Mouse (Mus musculus): ENCODE data around the gene Hist3h2a. TPM values are rescaled to one million over a fixed set of nuclear protein-coding genes. Genes with fewer than 3 reads are reported as not detected.

The Hist3h2a gene
- total RNA-seq, 1 experiment from 2014 or later: 65.3 TPM

- ATAC-seq (ENCODE audit: extremely low read depth, insufficient number of reproducible peaks, low FRiP score, poor library complexity, severe bottlenecking): peak; percentile 77
Observed at GRCm38 (mm10) chr11:58982471-58983097, 28.1 kb downstream of the Hist3h2a start.

- no peak for ATAC-seq (ENCODE audit: extremely low read depth, insufficient number of reproducible peaks, low FRiP score, poor library complexity, severe bottlenecking)
Observed at GRCm38 (mm10) chr11:58983691-58984341, 29.3 kb downstream of the Hist3h2a start.

- no peak for ATAC-seq (ENCODE audit: extremely low read depth, insufficient number of reproducible peaks, low FRiP score, poor library complexity, severe bottlenecking)
Observed at GRCm38 (mm10) chr11:58984657-58985056, 30.2 kb downstream of the Hist3h2a start.

GRCm38 (mm10) chr11:58985299-58985917, 30.9 kb downstream of the Hist3h2a start:
- ATAC-seq (ENCODE audit: extremely low read depth, insufficient number of reproducible peaks, low FRiP score, poor library complexity, severe bottlenecking): no peak

- ATAC-seq (ENCODE audit: extremely low read depth, insufficient number of reproducible peaks, low FRiP score, poor library complexity, severe bottlenecking): no peak
Observed at GRCm38 (mm10) chr11:58989166-58989565, 34.7 kb downstream of the Hist3h2a start.

- no peak for ATAC-seq (ENCODE audit: extremely low read depth, insufficient number of reproducible peaks, low FRiP score, poor library complexity, severe bottlenecking)
Observed at GRCm38 (mm10) chr11:58990141-58990540, 35.7 kb downstream of the Hist3h2a start.

GRCm38 (mm10) chr11:58990794-58991193, 36.3 kb downstream of the Hist3h2a start:
- ATAC-seq (ENCODE audit: extremely low read depth, insufficient number of reproducible peaks, low FRiP score, poor library complexity, severe bottlenecking): no peak

- no peak for ATAC-seq (ENCODE audit: extremely low read depth, insufficient number of reproducible peaks, low FRiP score, poor library complexity, severe bottlenecking)
Observed at GRCm38 (mm10) chr11:58991911-58992310, 37.4 kb downstream of the Hist3h2a start.

GRCm38 (mm10) chr11:58993091-58993670, 38.7 kb downstream of the Hist3h2a start:
- ATAC-seq (ENCODE audit: extremely low read depth, insufficient number of reproducible peaks, low FRiP score, poor library complexity, severe bottlenecking): no peak

GRCm38 (mm10) chr11:58994337-58994826, 39.9 kb downstream of the Hist3h2a start:
- peak; percentile 45; the same call in 1 of the 2 replicates for ATAC-seq (ENCODE audit: extremely low read depth, insufficient number of reproducible peaks, low FRiP score, poor library complexity, severe bottlenecking)

GRCm38 (mm10) chr11:58995061-58995806, 40.7 kb downstream of the Hist3h2a start:
- no peak for ATAC-seq (ENCODE audit: extremely low read depth, insufficient number of reproducible peaks, low FRiP score, poor library complexity, severe bottlenecking)

GRCm38 (mm10) chr11:58995807-58996370, 41.4 kb downstream of the Hist3h2a start:
- peak; percentile 14; the same call in 1 of the 2 replicates for ATAC-seq (ENCODE audit: extremely low read depth, insufficient number of reproducible peaks, low FRiP score, poor library complexity, severe bottlenecking)

- no peak for ATAC-seq (ENCODE audit: extremely low read depth, insufficient number of reproducible peaks, low FRiP score, poor library complexity, severe bottlenecking)
Observed at GRCm38 (mm10) chr11:58997541-58997940, 43.1 kb downstream of the Hist3h2a start.

- ATAC-seq (ENCODE audit: extremely low read depth, insufficient number of reproducible peaks, low FRiP score, poor library complexity, severe bottlenecking): no peak
Observed at GRCm38 (mm10) chr11:58999158-58999557, 44.7 kb downstream of the Hist3h2a start.

- ATAC-seq (ENCODE audit: extremely low read depth, insufficient number of reproducible peaks, low FRiP score, poor library complexity, severe bottlenecking): no peak
Observed at GRCm38 (mm10) chr11:58999830-59000229, 45.3 kb downstream of the Hist3h2a start.

- ATAC-seq (ENCODE audit: extremely low read depth, insufficient number of reproducible peaks, low FRiP score, poor library complexity, severe bottlenecking): no peak
Observed at GRCm38 (mm10) chr11:59000635-59001034, 46.1 kb downstream of the Hist3h2a start.

GRCm38 (mm10) chr11:59002327-59003079, 48.0 kb downstream of the Hist3h2a start:
- no peak for ATAC-seq (ENCODE audit: extremely low read depth, insufficient number of reproducible peaks, low FRiP score, poor library complexity, severe bottlenecking)

Measured in neutrophil, adult 5-6 weeks (primary cell).